Mouse (Mus musculus) testis, postnatal 10 days (tissue): ENCODE data around the gene Ptk6.

Experiments used
- DNase-seq: peaks from one replicate; pipeline ENCODE4 v3.0.0; 2021; ENCODE audit warnings: low spot score

Ptk6 gene

DNA sequence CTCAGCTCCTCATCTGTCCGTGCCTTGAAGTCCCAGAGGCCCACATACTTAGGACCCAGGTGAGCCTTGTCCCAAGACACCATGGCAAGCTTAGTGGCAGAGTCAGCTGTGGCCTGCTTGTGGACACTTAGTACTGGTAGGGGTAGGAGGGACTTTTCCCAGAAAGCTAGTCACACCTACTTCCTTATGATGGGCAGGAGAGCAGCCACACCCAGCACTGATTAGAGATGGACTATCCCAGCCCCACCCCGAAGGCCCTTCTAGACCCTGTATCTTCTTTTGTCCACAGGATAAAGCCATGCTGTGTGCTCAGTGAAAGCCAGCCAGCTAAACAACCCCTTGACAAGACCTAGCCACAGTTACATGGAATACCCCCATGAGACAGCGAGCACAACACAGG lies at the start of gene Ptk6:
Gene Ptk6, minus strand, starts transcription at position 368 of the 400 bp plus-strand sequence.
- no peak for DNase-seq

DNA sequence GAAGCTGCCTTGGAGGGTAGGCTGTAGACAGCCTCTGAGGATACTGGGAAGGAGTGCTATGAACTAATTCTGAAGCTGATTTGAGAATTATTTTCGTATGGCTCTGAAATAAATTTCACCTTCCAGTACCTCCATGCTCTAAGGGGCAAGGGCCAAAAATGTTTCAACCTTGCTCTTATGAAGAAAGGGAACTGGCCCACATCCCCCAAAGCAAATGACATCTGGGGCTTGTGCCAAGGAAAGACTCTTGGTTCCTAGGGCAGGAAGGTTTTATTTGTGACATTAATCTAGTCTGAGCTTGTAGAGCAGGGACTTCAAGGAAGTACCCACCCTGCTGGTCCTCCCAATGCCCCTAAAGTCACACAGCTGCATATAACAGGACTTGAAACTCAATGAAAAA lies 49.3 kb upstream of the Ptk6 start:
- no peak for DNase-seq

- DNase-seq, result no peak
Observed at GRCm38 (mm10) chr2:181249217-181249616, 46.6 kb upstream of the Ptk6 start.

DNA sequence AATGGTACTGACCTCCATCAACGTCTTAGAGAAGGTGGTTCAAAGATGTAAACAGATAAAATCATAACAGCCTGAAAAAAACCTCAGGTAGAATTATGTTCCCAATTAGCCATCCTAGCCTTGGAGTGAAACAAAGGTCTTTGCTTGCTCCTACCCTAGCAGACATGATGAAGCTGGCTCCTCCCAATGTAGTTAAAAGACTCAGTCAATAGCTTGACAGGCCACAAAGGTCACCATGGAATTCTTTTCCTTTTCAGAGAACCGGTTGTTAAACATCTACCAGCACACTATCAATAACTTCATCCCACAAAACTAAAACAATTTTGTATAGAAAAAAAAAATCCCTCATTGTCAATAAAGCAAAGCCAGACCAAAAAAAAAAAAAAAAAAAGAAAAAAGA lies 42.4 kb upstream of the Ptk6 start:
- DNase-seq, result no peak

GRCm38 (mm10) chr2:181243706-181244394 lies 41.3 kb upstream of the Ptk6 start:
- DNase-seq, result peak; percentile 38

DNA sequence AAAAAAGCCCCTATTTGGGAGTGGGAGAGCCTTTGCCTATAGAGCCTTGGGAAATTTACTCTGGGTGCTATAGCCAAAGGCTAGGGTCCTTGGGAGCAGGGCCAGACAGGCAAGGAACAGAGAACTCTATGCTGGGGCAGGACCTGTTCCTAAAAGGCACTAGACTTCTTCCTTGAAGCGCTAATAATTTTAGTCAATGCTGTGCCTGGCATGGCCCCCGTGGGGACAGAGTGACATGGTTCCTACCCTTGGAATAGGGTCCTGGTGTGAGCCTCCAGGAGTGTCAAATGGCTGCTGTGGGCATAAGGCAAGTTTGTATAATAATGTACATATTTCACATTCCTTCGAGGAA lies 39.7 kb upstream of the Ptk6 start:
- peak; percentile 38 for DNase-seq

DNA sequence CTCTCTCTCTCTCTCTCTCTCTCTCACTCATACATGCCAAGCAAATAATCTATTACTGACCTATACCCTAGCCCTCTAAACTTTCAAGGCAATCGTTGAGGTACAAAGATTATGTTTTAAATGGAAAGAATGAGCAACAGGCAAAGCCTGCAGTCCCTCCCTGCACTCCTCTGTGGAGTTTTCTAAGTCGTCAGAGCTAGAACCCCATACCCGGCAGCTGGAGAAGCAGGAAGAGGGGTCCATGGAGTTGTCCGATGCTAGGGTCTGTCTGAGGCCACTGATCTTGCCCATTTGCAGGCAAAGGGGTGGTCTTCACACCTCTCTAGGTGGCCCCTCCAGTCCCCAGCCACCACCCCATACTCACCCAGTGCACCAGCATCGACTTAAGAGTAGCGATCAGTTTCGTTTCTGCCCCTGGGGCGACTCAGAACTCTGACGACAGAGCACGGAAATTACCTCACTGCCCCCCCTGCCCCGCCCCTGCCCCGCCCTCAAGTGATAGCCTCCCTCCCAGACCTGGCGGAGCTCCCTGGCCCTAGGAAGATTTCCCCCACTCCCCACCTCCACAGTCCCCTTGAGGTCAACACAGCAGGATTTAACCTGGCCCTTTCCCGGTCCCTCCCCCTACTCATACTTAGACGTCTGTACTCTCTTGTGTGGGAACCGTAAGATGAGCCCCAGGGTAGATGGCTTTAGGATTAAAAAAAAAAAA lies 39.2 kb upstream of the Ptk6 start, which contains the start of gene Helz2:
Gene Helz2, minus strand, starts transcription at position 426 of the 712 bp plus-strand sequence.
- DNase-seq, result peak; percentile 46

GRCm38 (mm10) chr2:181240806-181241440 lies 38.3 kb upstream of the Ptk6 start:
- DNase-seq, result no peak

DNA sequence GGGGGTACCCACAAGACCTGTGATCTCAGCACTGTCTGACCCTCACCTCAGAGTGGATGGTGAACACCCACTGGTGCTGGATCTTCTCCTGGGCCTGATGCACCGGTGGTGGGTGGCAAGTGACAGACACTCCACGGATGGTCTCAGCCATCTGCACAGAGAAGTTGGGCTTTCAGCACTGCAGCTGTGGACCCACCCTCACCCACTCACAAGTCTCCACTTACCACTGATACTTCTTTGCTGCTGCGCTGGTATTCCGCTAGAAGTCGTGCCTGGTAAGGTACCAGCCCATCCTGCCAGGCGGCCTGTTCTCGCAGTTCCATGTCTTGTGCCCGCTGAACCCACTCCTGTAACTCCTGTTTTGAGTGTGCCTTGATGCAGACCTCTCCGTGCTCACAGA lies 36.7 kb upstream of the Ptk6 start:
- DNase-seq, result no peak

DNA sequence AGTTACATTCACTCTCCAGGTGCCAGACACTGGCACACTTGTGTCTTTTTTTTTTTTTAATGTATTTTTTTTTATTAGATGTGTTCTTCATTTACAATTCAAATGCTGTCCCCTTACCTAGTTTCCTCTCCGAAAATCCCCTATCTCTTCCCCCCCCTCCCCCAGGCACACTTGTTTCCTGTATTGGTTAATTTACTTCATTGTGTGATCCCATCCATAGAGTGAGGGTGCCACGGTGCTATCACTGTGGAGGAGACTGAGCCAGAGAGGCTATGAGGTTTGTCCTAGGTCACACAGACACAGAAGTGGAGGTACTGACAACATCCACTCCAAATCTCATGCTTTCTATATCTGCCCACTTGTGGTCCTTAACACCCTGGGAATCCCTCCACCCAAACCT lies 36.3 kb upstream of the Ptk6 start:
- no peak for DNase-seq

- peak; percentile 43 for DNase-seq
Observed at GRCm38 (mm10) chr2:181238091-181238610, 35.6 kb upstream of the Ptk6 start.

DNA sequence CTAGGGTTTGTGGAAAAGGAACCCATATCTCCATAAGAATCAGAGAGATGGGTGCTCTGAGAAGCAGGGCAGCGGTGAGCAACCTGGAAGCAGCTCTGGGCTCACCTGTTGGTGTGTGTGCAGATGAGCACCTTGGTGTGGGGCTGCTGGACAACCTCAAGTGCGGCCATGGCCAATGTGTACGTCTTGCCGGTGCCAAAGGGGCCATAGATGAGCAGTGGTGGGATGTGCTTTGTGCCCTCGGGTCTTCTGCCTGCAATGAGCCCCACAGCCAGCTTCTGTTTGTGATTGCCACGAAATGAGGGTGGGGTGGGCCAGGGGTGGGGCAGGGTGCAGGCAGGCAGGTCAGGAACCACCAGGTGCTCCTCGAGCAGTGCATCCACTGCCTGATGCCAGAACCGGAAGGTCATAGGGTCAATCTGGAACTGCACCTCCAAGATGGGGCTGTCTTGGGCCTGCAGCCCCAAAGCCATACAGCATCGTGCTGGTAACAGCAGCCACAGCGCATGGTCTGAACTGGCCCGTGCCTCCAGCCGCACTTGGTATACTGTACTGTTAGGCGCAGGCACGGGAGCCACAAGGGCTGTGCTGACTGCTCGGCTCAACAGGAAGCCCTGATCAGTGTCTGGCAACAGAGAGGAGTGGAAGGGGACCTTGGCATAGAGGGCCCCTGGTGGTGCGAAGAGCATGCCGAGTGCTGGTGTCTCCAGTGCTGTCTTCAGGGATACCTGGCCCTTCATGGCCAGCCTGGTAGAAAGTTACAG lies 34.8 kb upstream of the Ptk6 start:
- no peak for DNase-seq

GRCm38 (mm10) chr2:181235681-181236566 lies 33.3 kb upstream of the Ptk6 start:
- DNase-seq, result no peak

DNA sequence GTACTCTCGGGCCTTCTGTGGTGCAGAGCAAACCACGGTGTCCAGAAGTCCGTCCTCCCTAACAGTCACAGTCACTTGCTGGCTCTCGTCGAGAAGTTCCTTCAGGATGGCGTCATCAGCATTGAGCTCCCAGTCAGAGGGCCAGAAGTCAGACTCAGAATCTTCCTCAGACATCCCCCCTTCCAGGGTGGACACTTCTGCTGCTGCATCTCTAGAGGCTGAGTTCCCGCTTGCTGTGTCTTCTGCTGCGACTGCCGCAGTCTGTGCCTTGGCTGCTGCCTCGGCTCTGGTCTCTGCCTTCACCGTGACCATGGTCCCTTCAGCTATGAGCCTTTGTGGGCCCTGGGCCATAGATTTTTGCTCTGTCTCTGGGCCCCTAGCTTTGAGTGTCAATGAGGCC lies 32.1 kb upstream of the Ptk6 start:
- no peak for DNase-seq

- DNase-seq, result no peak
Observed at GRCm38 (mm10) chr2:181233443-181233842, 30.9 kb upstream of the Ptk6 start.

GRCm38 (mm10) chr2:181231171-181231570 lies 28.6 kb upstream of the Ptk6 start:
- DNase-seq, result no peak

GRCm38 (mm10) chr2:181228335-181228734 lies 25.7 kb upstream of the Ptk6 start:
- no peak for DNase-seq

DNA sequence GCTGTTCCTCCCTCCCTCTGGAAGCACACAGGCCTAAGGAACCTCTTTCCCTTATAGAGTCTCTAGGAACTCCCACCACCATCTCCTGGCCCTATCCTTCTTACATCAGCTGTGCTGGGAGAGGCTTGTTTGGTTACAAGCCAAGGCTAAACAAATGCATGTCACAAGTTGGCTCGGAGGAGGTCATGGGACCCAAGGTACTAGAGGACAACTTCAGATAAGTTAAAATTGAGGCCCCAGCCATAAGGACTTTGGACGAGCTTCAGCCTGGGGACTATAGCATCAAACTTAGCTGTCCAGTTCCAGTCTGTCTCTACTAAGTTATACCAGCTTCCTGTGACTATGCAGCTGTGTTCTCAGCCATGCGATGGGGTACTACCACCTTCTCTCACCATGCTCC lies 24.5 kb upstream of the Ptk6 start:
- no peak for DNase-seq

- no peak for DNase-seq
Observed at GRCm38 (mm10) chr2:181224994-181225393, 22.4 kb upstream of the Ptk6 start.

DNA sequence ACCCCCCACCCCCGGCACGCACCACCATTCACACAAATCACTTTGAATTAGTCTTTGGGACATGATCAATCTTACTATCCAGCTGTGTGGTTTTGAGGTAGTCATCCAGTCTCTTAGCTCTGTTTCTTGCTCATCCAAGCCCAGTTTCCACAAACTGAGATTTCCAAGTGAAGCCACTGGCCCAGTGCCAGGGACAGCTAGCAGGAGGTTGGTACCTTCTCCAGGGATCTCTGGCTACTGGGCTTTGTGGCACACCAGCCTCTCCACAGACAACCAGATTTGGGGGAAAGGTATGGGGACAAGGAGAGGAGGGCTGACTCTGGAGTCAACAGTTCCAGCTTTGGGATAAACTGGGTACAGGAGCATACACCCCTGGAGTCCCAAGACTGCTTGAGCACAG lies 17.8 kb upstream of the Ptk6 start:
- DNase-seq, result no peak

DNA sequence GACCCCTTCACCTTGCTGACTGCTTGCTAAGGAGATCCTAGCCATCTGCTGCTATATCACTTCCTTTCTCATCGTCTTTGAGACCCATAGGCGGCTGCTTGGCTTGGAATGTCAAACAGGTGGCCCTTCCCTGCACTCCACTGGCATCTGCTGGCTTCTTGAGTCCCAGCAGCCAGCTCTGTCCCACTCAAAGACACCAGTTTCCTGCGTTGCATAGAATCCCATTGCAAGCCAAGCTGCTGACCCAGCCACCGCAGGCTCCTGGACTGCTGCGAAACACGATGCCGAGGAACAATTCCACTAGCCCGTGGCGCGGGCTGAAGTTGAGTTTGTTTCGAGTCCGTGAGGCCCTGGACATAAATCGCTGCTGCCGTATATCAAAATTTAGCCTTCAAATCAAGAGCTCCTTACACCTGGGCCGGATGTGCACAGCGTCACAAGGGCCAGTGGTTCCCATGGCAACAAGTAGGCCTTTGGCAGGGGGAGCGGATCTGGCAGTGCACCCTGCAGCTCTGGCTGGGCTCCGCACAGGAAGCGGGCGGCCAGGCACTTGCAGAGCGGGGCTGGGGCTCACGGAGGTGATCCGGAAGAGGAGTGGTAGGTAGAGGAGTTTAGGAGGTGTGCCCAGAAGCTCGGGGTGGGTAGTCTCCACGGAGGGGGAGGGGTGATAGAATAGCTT lies 17.1 kb upstream of the Ptk6 start, which contains the start of gene Fndc11:
Gene Fndc11, plus strand, starts transcription at position 476 of the 679 bp plus-strand sequence.
- peak; percentile 71 for DNase-seq
